Mouse (Mus musculus) hindbrain, embryonic 13.5 days (tissue): ENCODE results near the gene Prmt3. TPM values are rescaled to one million over a fixed set of nuclear protein-coding genes. Genes with fewer than 3 reads are reported as not detected.
A peak's percentile ranks its signal among the peaks of the same experiment; 100 is the strongest.

ENCODE experiments used
- ATAC-seq: fragments of 200-750 bp; cut with Nextera tagmentation; 2 replicates; pipeline ENCODE4 v1.8.0; 2017; ENCODE audit warnings: moderate TSS enrichment; ENCODE audit not compliant: low FRiP score
- H3K27ac ChIP-seq: fragments of 300-500 bp; sonication (generic); 2 replicates; pipeline ENCODE4 v1.5.1; 2015; ENCODE audit warnings: inconsistent platforms, mild to moderate bottlenecking, moderate library complexity
- H3K27me3 ChIP-seq: fragments of 300-500 bp; sonication (generic); 2 replicates; pipeline ENCODE4 v1.6.1; 2015; ENCODE audit warnings: mild to moderate bottlenecking, inconsistent platforms
- H3K36me3 ChIP-seq: fragments of 300-500 bp; sonication (generic); 2 replicates; pipeline ENCODE4 v1.6.1; 2015; ENCODE audit warnings: mild to moderate bottlenecking, inconsistent platforms
- H3K4me1 ChIP-seq: fragments of 300-500 bp; sonication (generic); replicated peaks from 2 replicates; pipeline ENCODE4 v1.6.1; 2015; ENCODE audit warnings: inconsistent platforms
- H3K4me2 ChIP-seq: fragments of 300-500 bp; sonication (generic); 2 replicates; pipeline ENCODE4 v1.6.1; 2015; ENCODE audit warnings: inconsistent platforms, mild to moderate bottlenecking, moderate library complexity
- H3K4me3 ChIP-seq: fragments of 300-500 bp; sonication (generic); 2 replicates; pipeline ENCODE4 v1.5.1; 2015; ENCODE audit warnings: mild to moderate bottlenecking, inconsistent platforms
- H3K9ac ChIP-seq: fragments of 300-500 bp; sonication (generic); 2 replicates; pipeline ENCODE4 v1.6.1; 2015; ENCODE audit warnings: mild to moderate bottlenecking, inconsistent platforms
- H3K9me3 ChIP-seq: fragments of 300-500 bp; sonication (generic); 2 replicates; pipeline ENCODE4 v1.6.1; 2016; ENCODE audit warnings: inconsistent platforms
- WGBS: fragments of 180-500 bp; shearing (Covaris S2); methylation state at CpG from one replicate; pipeline ENCODE4 v1.1.7; 2015; 5-methylcytosine and 5-hydroxymethylcytosine counted together
- polyA plus RNA-seq: library from polyadenylated mRNA; unstranded; fragments of >200 nt; fragmentation: Nextera tagmentation; extraction: Ambion mirVana; gene quantifications from 2 replicates; pipeline ENCODE4 v1.2.1, GENCODE M21; 2015

The Prmt3 gene
- 50.8 and 52.5 TPM in 2 replicates for polyA plus RNA-seq

DNA sequence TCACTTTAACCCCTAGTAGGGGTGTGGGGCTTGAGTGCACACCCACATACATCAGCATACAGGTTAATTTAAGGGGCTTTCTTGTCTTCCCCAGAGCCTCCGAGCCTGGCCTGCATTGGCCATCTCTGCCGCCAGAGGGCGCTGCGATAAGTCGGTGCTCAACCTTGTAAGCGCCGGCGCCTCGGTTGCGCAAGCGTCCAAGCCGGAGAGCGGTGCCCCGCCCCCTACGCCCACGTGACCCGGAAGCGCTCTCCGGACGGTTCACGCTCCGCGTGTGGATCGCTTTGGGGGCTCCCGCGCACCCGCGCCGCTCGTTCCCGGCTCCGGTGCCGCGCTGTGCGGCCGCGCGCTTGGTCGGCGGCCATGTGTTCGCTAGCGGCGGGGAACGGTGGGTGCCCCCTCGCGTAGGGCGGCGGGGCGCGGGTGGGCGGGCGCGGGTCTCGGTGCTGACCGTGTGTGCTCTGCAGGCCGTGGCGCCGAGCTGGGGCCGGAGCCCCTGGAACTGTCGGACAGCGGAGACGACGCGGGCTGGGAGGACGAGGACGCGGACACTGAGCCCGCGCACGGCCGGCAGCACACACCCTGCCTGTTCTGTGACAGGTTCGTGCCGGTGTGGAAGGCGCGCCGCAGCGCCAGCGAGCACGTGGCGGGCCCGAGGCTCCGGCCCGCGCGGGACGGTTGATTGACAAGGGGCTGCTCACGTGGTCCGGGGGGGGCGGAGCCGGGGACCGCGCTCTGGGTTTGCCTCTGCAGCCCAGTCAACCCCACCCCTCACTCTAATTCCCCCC lies at the start of gene Prmt3:
TSS of gene Prmt3 (plus strand) at position 233 of the 788 bp plus-strand sequence.
- Histone ChIP-seq H3K4me1 (peaks cover 20% of the 10 kb centered on the region), H3K27ac (peak within 1 kb of the TSS; percentile 88), H3K27me3 (peaks cover 14% of the 10 kb centered on the region), H3K4me3 (peak within 1 kb of the TSS; percentile 66), H3K9ac (peak within 1 kb of the TSS; percentile 81), H3K9me3 (no peaks in the 10 kb centered on the region), H3K36me3 (peaks cover 18% of the 10 kb centered on the region), H3K4me2 (peak within 1 kb of the TSS; percentile 65)
- ATAC-seq = peak; percentile 96
- under 1% methylated on average over 77 of the region's 92 CpGs for WGBS

DNA sequence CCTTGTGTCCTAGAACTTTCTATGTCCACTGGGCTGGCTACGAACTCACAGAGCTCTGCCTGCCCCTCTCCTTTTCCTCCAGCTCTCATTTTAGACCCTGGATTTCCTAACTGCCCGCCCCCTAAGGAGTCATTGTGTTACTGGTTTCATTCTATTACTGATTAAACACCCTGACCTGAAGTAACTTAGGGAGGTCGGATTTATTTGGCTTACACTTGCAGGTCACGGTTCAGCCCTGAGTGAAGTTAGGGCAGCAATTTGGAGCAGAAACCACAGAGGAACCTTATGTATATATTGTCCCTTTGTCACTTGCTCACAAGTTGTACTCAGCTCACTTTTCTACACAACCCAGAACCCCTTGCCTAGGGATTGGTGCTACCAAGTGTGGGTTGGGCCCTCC lies 43.8 kb upstream of the Prmt3 start:
- Histone ChIP-seq H3K4me3 (no peak overlapping the region), H3K9me3 (0 out of 2 replicates have a peak, but pooled peaks cover 3% of the 10 kb centered on the region), H3K36me3 (no peaks in the 10 kb centered on the region), H3K27ac (no peak overlapping the region), H3K9ac (no peak overlapping the region), H3K4me1 (0 out of 2 replicates have a peak, but pooled peaks cover 4% of the 10 kb centered on the region), H3K4me2 (no peak overlapping the region), H3K27me3 (peaks cover 85% of the 10 kb centered on the region)
- no peak for ATAC-seq
- 50% methylated on average over 4 of the region's 4 CpGs for WGBS

DNA sequence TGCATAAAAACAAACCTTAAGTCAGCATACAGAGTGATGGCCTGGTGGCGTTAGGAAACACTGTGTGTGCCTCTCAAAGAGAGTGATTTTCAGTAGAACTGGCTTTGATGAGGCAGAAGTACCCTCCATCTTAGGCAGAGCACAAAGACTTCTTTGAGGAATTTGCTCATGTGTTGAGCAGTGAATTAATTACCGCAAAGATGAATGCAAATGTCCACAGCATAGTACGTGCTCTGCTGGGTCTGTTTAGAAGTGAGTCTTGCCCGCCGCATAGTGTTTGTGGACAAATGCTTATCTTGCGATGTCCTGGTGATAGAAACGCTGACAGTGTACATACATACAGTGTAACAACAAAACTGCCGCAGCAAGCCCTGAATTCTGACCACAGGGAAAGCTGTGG lies 38.7 kb upstream of the Prmt3 start:
- WGBS = 42% methylated on average over 8 of the region's 8 CpGs
- Histone ChIP-seq H3K27me3 (peaks cover 88% of the 10 kb centered on the region), H3K4me3 (no peak overlapping the region), H3K9ac (no peak overlapping the region), H3K36me3 (no peaks in the 10 kb centered on the region), H3K4me2 (no peak overlapping the region), H3K9me3 (0 out of 2 replicates have a peak, but pooled peaks cover 3% of the 10 kb centered on the region), H3K27ac (no peak overlapping the region), H3K4me1 (peaks cover 21% of the 10 kb centered on the region)
- no peak for ATAC-seq

DNA sequence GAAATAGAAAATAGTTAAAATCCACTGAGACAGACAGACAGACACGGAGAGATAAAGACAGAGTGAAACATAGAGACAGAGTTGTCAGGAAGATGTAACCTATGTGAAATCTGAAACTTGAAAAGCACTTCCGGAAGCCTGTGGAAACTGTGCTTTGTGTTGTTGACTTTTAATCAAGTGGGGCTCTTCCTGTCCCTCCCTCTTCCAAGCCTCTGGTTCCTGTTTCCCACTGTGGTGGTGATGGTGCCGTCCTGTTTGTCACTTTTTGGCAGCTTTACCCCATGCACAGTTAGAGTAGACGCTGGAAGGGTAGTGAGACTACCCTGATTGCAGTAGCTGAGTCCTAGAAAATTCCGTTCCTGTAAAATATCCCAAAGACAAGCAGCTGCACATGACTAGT lies 36.7 kb upstream of the Prmt3 start:
- Histone ChIP-seq H3K9me3 (0 out of 2 replicates have a peak, but pooled peaks cover 3% of the 10 kb centered on the region), H3K4me3 (no peak overlapping the region), H3K9ac (no peak overlapping the region), H3K27ac (no peak overlapping the region), H3K4me1 (peaks cover 21% of the 10 kb centered on the region), H3K4me2 (no peak overlapping the region), H3K36me3 (no peaks in the 10 kb centered on the region), H3K27me3 (peaks cover 94% of the 10 kb centered on the region)
- peak; percentile 39; the same call in 1 of the 2 replicates for ATAC-seq
- 38% methylated on average over 5 of the region's 5 CpGs for WGBS

DNA sequence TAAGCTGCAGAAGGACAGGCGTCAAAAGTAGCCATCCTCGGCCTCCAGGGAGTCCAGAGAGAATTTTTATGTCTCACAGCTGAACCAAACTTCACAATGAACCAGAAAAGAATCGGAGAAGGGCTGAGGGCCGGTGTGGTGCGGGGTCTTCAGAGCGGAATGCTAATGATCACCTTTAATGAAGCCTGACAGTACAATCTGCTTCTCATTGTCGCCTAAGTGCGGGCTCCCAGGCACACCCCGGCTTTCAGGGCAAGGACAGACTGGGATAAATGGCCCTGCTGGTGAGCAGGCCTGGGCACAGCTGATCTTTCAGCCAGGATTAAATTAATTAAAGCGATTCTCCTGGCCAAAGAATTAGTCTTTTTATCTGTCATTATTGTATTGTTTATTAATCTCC lies 36.2 kb upstream of the Prmt3 start:
- Histone ChIP-seq H3K27ac (no peak overlapping the region), H3K9ac (no peak overlapping the region), H3K36me3 (no peaks in the 10 kb centered on the region), H3K4me1 (peaks cover 21% of the 10 kb centered on the region), H3K9me3 (0 out of 2 replicates have a peak, but pooled peaks cover 3% of the 10 kb centered on the region), H3K27me3 (peaks cover 94% of the 10 kb centered on the region), H3K4me2 (no peak overlapping the region), H3K4me3 (no peak overlapping the region)
- peak; percentile 76; the same call in 1 of the 2 replicates for ATAC-seq
- 13% methylated on average over 10 of the region's 10 CpGs for WGBS

DNA sequence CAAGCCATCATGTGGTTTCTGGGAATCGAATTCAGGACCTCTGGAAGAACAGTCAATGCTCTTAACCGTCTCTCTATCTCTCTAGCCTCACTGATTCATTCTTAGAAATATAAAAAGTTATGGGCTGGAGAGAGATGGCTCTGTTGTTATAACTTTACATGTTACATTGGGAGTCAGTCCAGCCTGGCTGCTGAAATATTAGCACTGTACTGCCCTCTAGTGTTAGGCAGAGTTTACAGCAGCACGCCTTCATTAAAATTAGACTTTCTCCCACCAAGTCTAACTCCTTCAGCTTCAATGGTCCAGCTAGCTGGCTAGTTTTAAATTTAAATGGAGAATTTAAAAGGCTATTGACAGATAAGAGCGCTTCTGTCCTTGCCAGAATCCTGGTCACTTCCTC lies 27.0 kb upstream of the Prmt3 start:
- no peak overlapping the region for H3K4me2 ChIP-seq
- peaks cover 96% of the 10 kb centered on the region for H3K27me3 ChIP-seq
- no peaks in the 10 kb centered on the region for H3K4me1 ChIP-seq
- no peak overlapping the region for H3K27ac ChIP-seq
- no peaks in the 10 kb centered on the region for H3K9me3 ChIP-seq
- WGBS = 8% methylated on average over 4 of the region's 4 CpGs
- ATAC-seq = no peak
- no peaks in the 10 kb centered on the region for H3K36me3 ChIP-seq
- H3K4me3 ChIP-seq = no peak overlapping the region
- H3K9ac ChIP-seq = no peak overlapping the region

DNA sequence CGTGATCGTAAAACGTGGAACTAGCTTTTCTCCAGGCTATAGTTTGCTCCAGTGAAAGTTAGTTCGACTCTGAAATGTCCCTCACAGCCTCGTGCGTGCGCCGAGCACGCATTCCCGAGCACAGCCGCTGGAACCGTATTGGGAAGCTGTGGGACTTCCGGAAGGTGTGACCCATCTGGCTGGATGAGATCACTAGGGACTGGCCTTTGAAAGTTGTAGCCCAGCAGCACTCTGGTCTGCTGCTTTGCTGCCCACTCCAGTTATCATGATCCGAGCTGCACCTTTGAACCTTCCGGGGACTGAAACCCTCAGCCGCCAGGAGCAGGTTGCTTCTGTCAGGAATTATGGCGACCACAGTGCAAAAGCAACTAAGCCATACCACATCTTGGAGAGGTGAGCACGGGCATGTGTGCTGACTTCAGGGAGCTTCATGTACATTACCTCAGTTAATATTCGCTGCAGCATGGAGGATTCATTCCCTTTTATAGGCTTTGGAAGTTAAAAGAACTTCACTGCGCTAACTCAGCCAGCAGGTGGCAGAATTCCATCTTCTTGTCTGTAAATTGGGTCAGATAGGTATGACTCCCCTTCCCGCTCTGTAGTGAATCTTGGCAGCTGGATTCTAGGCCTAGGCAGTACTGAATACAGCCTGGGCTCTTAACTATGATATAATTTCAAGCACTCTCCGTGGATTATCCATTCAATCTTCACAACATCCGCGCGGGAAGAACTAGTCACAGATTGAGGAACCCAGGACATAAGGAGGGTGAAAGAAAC lies 25.2 kb upstream of the Prmt3 start:
- H3K27ac ChIP-seq = no peak overlapping the region
- H3K36me3 ChIP-seq = no peaks in the 10 kb centered on the region
- peaks cover 95% of the 10 kb centered on the region for H3K27me3 ChIP-seq
- WGBS = 29% methylated on average over 25 of the region's 25 CpGs
- H3K4me1 ChIP-seq = no peaks in the 10 kb centered on the region
- no peak for ATAC-seq
- H3K4me3 ChIP-seq = no peak overlapping the region
- no peaks in the 10 kb centered on the region for H3K9me3 ChIP-seq
- no peak overlapping the region for H3K4me2 ChIP-seq
- H3K9ac ChIP-seq = no peak overlapping the region

DNA sequence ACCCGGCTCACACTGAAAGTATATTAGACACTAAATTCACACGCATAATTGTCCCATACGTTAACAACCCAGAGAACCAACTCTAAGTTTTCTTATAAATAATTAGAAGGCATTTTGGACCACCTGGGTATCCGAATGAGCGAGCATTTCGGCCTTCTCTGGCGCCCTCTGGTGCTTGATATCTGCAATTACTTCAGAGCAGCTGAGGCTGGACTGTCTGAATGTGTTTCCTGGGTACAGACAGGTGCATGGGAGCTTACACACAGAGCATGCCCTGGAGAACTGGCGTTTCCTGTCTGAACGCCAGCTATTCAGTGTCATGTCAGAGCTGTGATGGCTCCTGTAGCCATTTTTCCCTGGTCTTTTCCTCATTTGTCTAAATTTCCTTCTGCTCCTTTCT lies 23.4 kb upstream of the Prmt3 start:
- Histone ChIP-seq H3K9ac (no peak overlapping the region), H3K4me2 (no peak overlapping the region), H3K36me3 (no peaks in the 10 kb centered on the region), H3K9me3 (peaks cover 4% of the 10 kb centered on the region), H3K27ac (no peak overlapping the region), H3K4me3 (no peak overlapping the region), H3K4me1 (peaks cover 7% of the 10 kb centered on the region), H3K27me3 (peaks cover 98% of the 10 kb centered on the region)
- WGBS = 4% methylated on average over 9 of the region's 9 CpGs
- no peak for ATAC-seq

DNA sequence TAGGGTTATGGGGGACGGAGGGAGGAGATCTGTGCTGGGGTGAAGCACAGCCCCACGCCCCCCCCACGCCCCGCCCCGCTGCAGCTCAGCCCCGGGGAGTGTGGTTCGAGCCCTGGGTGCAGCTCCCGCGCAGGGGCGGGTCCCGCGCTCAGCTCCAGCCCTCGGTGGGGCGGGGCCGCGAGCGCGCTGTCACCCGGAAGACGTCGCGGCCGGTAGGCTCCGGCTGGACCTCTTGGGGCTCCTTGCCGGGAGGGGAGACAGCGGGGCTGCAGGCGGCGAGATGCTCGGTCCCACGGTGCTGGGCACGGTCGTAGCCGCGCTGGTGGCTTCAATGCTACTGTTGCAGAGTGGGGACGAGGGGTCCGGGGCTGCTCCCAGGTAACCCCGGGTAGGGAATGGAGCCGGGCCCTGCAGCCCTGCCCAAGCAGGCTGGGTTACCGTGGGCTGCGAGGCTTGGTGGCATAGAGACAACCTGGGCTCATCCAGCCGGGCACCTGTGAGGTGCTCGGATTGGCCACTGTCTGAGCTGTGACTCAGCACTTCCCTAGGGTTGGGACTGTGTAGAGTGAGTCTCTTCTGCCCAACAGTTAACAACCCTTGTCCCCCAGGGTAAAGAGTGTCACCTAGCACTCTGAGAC lies 19.1 kb upstream of the Prmt3 start, which contains the start of gene Htatip2:
TSS of gene Htatip2 (plus strand) at position 182 of the 638 bp plus-strand sequence.
- Histone ChIP-seq H3K27me3 (peaks cover 94% of the 10 kb centered on the region), H3K4me3 (peak within 1 kb of the TSS; percentile 47), H3K36me3 (no peaks in the 10 kb centered on the region), H3K4me2 (peak within 1 kb of the TSS; percentile 71), H3K9me3 (peaks cover 7% of the 10 kb centered on the region), H3K27ac (no peak within 1 kb of the TSS), H3K9ac (peak within 1 kb of the TSS; percentile 63), H3K4me1 (peaks cover 7% of the 10 kb centered on the region)
- ATAC-seq = peak; percentile 72
- WGBS = 2% methylated on average over 42 of the region's 42 CpGs

DNA sequence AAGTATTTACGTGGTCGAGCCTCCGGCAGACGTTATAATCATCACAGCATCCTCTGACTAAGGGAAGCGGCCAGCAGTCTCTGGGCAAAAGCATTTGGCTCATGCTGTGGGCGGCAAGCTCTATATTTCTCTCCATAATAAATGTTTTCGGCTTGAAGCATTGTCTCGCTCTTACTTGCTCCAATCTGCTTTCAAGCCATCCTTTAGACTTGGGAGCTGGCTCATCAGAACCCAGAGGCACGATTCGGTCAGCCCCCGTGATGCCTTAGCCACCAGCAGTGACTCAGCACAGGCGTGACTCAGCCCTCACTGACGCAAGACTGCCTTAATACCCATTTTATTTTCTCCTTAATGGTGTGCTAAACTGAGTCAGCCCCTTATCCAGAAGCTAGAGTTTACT lies 15.5 kb upstream of the Prmt3 start:
- Histone ChIP-seq H3K4me2 (no peak overlapping the region), H3K27ac (no peak overlapping the region), H3K4me1 (peaks cover 7% of the 10 kb centered on the region), H3K9ac (no peak overlapping the region), H3K36me3 (no peaks in the 10 kb centered on the region), H3K27me3 (peaks cover 91% of the 10 kb centered on the region), H3K4me3 (no peak overlapping the region), H3K9me3 (peaks cover 7% of the 10 kb centered on the region)
- no peak for ATAC-seq
- 73% methylated on average over 13 of the region's 13 CpGs for WGBS

DNA sequence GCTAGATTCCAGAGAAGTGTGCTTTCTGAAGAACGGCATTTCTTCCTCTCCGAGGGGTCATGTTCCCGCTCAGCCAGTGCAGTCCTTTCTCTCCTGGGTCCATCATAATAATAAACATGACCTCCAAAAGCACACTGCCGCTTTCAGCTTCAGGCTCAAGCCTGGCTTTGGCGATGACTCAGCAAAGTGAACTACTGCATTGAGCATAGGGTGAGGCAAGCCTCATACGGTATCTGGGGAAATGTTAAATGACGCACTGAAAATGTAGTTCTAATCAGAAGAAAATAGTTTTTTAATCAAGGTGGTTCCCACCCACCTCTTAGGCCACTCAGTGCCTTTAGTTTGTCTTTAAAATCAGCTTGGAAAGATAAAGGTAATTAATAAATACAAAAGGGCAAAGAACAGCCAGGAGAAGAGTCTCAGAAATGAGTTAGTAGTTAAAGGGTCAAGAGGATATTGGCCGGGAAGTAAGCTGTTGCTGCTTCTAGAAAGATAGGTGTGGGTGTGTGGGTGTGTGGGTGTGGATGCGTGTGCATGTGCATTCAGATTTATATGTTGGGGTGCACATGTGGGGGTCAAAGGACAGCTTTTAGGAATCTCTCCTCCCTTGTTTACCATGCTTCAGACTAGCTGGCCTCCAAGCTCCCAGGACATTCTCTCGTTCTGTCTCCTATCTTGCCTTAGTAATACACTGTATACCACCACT lies 14.0 kb upstream of the Prmt3 start:
- no peaks in the 10 kb centered on the region for H3K36me3 ChIP-seq
- H3K9me3 ChIP-seq = peaks cover 7% of the 10 kb centered on the region
- peaks cover under 1% of the 10 kb centered on the region; the same call in 1 of the 2 replicates for H3K4me1 ChIP-seq
- no peak overlapping the region for H3K4me2 ChIP-seq
- ATAC-seq = no peak; the same call in 1 of the 2 replicates
- H3K27me3 ChIP-seq = peaks cover 81% of the 10 kb centered on the region
- H3K27ac ChIP-seq = no peak overlapping the region
- 75% methylated on average over 10 of the region's 10 CpGs for WGBS
- H3K4me3 ChIP-seq = no peak overlapping the region
- no peak overlapping the region for H3K9ac ChIP-seq
